17 mouse cellular contexts compared by ENCODE assay signal in genomic region chr9:65306672-65307071, GRCm38 (mm10). TPM values are rescaled to one million over a fixed set of nuclear protein-coding genes. Genes with fewer than 3 reads are reported as not detected.
DNase-seq lines count a peak whose midpoint lies in the region; TF ChIP-seq lines count a peak whose summit lies in the region.
"Had no signal": no experiment of that assay in that cellular context is flagged by ENCODE, and none has a peak within 500 bp of the region (broad histone marks: within the 10 kb centered on the region; RNA-seq: fewer than 3 reads in every experiment).

No protein-coding gene starts in this region.

- intact Hi-C loops in gastrocnemius, adult 2 months (cut with DNase I) = no loop called here
- intact Hi-C loops in heart, postnatal 10 days (cut with DNase I) = no loop called here

- peak overlapping the region; percentile 78 for H3K27ac ChIP-seq in gastrocnemius, adult 2 months
- peak overlapping the region; percentile 26 for H3K27ac ChIP-seq in brown adipose tissue, adult 24 weeks (replicated peaks; ENCODE audit: low read depth, low read length)
- H3K27ac ChIP-seq: hindbrain, embryonic 12.5 days; liver, embryonic 14.5 days; midbrain, embryonic 12.5 days had no signal

- peak; percentile 67 for DNase-seq in gastrocnemius, adult 2 months
- DNase-seq in gastrocnemius, adult 8-10 months (ENCODE audit: low spot score in 2 of 2) = no peak
- DNase-seq in kidney, adult 18-20 months = peak; percentile 53
- DNase-seq in kidney, postnatal 4 days = no peak
- DNase-seq in heart, postnatal 10 days = peak; percentile 42 to 53
- no peak for DNase-seq in retina, embryonic 14.5 days (ENCODE audit: low spot score)
- DNase-seq: B cell, adult 2 months; cerebellum, adult 11-12 months; cerebellum, postnatal 25 days; embryo, embryonic 11 days; gastrocnemius, postnatal 14 days; right cerebral cortex, postnatal 4 days had no signal

- TF ChIP-seq CTCF in gastrocnemius, adult 2 months (IDR thresholded peaks at IDR 0.05) = no peak

- H3K4me1 ChIP-seq in brown adipose tissue, adult 24 weeks (ENCODE audit: control insufficient read depth, insufficient read depth, insufficient read length, low read length) = no peaks in the 10 kb centered on the region; the same call in 1 of the 2 replicates
- H3K4me1 ChIP-seq: hindbrain, embryonic 12.5 days; midbrain, embryonic 12.5 days had no signal

- no peak overlapping the region for H3K4me3 ChIP-seq in gastrocnemius, adult 2 months
- H3K4me3 ChIP-seq in brown adipose tissue, adult 24 weeks (ENCODE audit: insufficient read depth, low read depth, low read length) = no peak overlapping the region
- H3K4me3 ChIP-seq: hindbrain, embryonic 12.5 days; midbrain, embryonic 12.5 days had no signal

RNA-seq across cellular contexts. Expression of gene Clpx, which starts 12.6 kb away (rescaled TPM):
- 10 to 100 TPM; 54.0 to 72.6 TPM for total RNA-seq in gastrocnemius, adult 2 months (2021)
- 10 to 100 TPM; 55.4 to 65.0 (median 56.9) TPM for total RNA-seq in gastrocnemius, adult 8-10 months (2022)
- 97.1 and 113 TPM in 2 replicates for polyA plus RNA-seq in brown adipose tissue, adult 24 weeks (2012; ENCODE audit: insufficient read depth, insufficient read length, missing spikeins)
- total RNA-seq in heart, postnatal 10 days (2021) = 10 to 100 TPM; 76.3 to 83.4 TPM

RNA-seq across cellular contexts. Expression of gene Pdcd7, which starts 39.2 kb away (rescaled TPM):
- total RNA-seq in gastrocnemius, adult 2 months (2021) = 10 to 100 TPM; 10.1 to 19.5 TPM
- 10 to 100 TPM; 12.1 to 19.7 (median 15.0) TPM for total RNA-seq in gastrocnemius, adult 8-10 months (2022)
- polyA plus RNA-seq in brown adipose tissue, adult 24 weeks (2012; ENCODE audit: insufficient read depth, insufficient read length, missing spikeins) = 7.3 and 11.6 TPM in 2 replicates
- 10 to 100 TPM; 11.1 to 14.7 TPM for total RNA-seq in heart, postnatal 10 days (2021)

RNA-seq across cellular contexts. Expression of gene Cilp, which starts 41.7 kb away (rescaled TPM):
- total RNA-seq in gastrocnemius, adult 2 months (2021) = 10 to 100 TPM; 13.0 to 35.4 TPM
- 10 to 100 TPM in 2 of 4 experiments, 1 to 10 TPM in 2; 3.3 to 14.7 (median 9.6) TPM for total RNA-seq in gastrocnemius, adult 8-10 months (2022)
- polyA plus RNA-seq in brown adipose tissue, adult 24 weeks (2012; ENCODE audit: insufficient read depth, insufficient read length, missing spikeins) = 1.2 and 3.1 TPM in 2 replicates
- total RNA-seq in heart, postnatal 10 days (2021) = 1 to 10 TPM; 5.4 to 6.6 TPM
- total RNA-seq: monocyte, adult 5-6 weeks had no signal

RNA-seq across cellular contexts. Expression of gene Ubap1l, which starts 54.2 kb away (rescaled TPM):
- total RNA-seq in gastrocnemius, adult 2 months (2021) = 1 to 10 TPM in 1 of 2 experiments, under 1 TPM in 1; 0.43 to 1.1 TPM
- under 1 TPM in 3 of 4 experiments, not detected in 1; 0.31 to 0.52 (median 0.46) TPM for total RNA-seq in gastrocnemius, adult 8-10 months (2022)
- 0.75 TPM in 1 of 2 replicates, not detected in the other for polyA plus RNA-seq in brown adipose tissue, adult 24 weeks (2012; ENCODE audit: insufficient read depth, insufficient read length, missing spikeins)
- 1 to 10 TPM in 1 of 2 experiments, not detected in 1; 1.0 TPM for total RNA-seq in heart, postnatal 10 days (2021)
- total RNA-seq: monocyte, adult 5-6 weeks had no signal

Comparison
In these comparisons a context has a peak if more than half of its experiments do, and no peak if none do; other contexts are left out.
1. DNase-seq: peak in gastrocnemius, adult 2 months (single experiment), kidney, adult 18-20 months (single experiment) and heart, postnatal 10 days (2 of 2); none in gastrocnemius, adult 8-10 months (0 of 2), kidney, postnatal 4 days (0 of 2) and retina, embryonic 14.5 days (single experiment).